Mouse (Mus musculus): ENCODE results near the gene Foxo3.

- TF ChIP-seq EP300 (IDR thresholded peaks at IDR 0.05; ENCODE audit: low read length), result no peak
- TF ChIP-seq NRF1 (IDR thresholded peaks at IDR 0.05; ENCODE audit: low read depth, low read length), result no peak
Observed at GRCm38 (mm10) chr10:42262061-42262460, 14.5 kb downstream of the Foxo3 start.
